Mouse (Mus musculus): ENCODE measurements around the gene Adad2. TPM values are rescaled to one million over a fixed set of nuclear protein-coding genes. Genes with fewer than 3 reads are reported as not detected.
A peak's percentile ranks its signal among the peaks of the same experiment; 100 is the strongest.

Adad2 gene
- total RNA-seq (2022): not detected

DNA sequence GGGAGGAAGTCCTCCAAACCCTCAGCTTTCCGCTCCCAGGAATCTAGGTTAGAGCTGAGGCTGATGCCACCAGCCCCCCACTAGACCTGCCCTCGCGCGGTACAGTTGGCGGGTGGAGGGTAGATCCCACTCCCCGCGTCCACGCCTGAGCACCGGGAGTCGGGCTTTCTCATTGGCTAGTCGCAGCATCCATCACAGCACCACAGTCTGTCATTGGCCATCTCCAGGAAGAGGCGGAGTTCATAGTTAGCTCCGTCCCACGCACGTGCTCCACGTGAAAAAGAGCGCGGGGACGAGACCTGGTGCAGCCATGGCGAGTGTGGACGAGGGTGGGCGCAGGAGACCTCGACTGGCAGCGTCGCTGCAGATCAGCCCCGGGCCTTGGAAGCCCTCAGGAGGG is at the start of gene Adad2:
Gene Adad2 (plus strand): TSS at position 277 of the 400 bp plus-strand sequence.
- no peak for DNase-seq (ENCODE audit: low spot score in 2 of 2)

DNA sequence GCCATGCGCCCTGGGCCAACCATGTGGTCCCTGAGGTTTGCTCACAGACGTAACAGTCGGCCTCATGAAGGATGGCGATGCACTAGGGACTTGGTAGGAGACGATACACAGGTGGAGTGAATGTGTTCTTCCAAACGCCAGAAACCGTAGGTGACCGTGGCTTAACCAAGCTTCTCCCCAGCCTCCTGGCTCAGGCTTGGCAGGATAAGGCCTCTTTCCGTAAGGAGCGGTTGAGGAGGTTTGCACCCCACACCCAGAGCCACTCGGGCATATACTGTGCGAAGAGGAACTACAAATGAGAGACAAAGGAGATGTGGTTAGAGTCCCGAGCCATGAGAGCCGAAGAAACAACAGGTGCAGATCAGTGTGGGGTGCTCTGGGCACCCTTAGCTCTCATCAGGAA is 48.7 kb upstream of the Adad2 start:
- DNase-seq (ENCODE audit: low spot score in 2 of 2): no peak

DNA sequence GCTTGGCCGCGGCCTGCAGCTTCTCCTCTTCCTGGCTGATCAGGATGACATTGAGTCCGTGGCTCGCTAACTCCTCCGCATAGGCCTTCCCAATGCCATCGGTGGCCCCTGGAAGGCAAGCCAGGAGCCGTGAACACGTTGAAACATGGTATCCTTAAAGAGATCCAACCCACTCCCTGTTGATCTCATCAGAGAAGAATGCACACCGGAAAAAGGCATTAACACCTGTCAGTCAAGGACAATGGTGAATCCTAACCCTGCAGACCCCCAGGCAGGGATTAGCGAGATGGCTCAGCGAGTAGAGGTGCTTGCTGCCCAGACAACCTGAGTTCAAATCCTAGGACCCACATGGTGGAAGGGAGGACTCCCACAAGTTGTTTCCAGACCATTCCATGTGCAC is 46.2 kb upstream of the Adad2 start:
- DNase-seq (ENCODE audit: low spot score in 2 of 2): no peak

DNA sequence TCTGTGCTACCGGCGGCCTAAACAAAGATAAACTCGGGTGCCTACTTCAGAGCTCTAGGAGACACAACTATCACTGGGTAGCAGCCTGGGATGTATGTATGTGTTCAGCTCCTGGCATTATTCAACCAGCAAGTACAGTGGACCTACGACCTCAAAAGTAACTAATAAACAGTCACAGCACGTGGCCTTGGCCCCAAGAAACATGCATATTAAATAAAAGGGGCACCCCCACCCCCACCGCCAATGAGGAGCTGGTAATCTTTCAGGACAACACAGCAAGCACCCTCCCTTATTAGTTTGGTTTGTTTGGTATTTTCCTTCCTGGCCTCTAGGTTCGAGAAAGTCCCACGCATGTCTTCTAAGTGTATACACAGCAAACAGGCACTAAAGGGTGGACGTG is 44.3 kb upstream of the Adad2 start:
- no peak for DNase-seq (ENCODE audit: low spot score in 2 of 2)

DNA sequence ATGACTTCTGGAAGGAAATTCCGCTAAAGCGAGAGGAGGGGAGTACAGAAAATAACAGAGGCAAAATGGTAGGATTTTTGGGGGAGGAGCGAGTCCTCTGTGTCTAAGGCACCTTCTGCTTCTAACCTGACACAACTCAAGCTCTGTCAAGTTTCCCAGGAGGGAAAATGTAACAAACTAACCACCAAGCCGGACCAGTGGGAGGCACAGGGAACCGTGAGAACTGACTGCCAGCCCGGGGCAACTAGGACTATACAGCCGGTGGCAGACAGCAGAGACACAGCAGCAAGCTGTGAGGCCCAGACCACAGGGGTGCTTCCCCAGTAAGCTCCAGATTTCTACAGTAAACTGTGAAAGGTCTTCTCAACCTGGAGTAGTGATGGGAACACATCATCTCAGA is 43.6 kb upstream of the Adad2 start:
- no peak for DNase-seq (ENCODE audit: low spot score in 2 of 2)

DNA sequence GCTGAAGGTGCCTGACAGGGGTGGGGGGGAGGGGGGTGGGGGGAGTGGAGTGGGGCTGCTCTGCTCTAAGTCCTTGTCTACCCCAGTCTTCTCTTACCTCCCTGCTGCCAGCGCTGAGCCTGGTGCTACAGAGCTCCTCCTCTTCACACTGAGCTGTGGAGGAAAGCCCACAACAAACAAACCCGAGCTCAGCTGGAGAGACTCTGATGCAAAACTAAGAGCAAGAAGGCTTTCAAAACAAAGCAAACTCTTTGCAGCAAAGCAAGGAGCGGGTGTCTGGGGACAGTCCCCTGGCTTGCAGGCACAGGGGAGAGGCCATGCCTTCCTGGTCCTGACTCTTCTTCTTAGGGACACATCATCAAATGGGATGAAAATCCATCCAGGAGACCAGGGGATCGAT is 42.7 kb upstream of the Adad2 start:
- no peak for DNase-seq (ENCODE audit: low spot score in 2 of 2)

DNA sequence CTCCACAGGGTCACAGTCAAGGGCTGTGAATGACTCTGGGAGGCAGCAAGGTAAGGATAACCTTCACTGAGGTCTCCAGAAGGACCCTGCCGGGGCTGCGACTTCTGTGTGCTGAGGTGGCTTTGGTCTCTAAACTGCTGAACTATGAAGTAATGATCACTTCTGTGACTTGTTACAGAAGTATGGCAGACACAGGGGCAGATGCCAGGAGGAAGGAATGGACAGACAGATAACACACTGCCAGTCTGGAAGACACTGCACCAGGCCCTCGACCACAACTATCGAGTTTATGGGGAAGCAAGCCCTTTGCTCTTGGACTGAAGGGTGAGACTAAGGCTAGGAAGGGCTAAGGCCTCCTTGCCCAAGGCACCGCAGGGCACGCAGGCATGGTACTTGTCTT is 41.4 kb upstream of the Adad2 start:
- no peak for DNase-seq (ENCODE audit: low spot score in 2 of 2)

DNA sequence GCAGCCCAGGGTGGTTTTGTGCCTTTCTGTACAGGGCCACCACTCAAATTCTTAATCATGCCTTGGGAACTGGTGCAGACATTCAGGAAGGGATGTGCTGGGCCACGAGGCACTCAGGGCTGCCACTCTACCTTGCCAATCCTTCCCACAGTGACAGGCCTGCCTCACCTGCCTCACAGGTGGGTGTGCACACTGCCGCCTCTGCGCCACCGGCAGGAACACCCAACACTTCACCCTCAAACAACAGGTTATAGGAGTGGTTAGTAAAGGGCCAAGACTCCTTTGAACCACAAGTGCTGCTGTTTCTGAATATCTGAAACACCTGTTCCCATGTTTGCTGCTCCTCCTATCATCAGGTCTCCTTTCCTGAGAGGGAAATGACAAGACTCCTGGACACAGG is 40.1 kb upstream of the Adad2 start:
- DNase-seq (ENCODE audit: low spot score in 2 of 2): no peak

DNA sequence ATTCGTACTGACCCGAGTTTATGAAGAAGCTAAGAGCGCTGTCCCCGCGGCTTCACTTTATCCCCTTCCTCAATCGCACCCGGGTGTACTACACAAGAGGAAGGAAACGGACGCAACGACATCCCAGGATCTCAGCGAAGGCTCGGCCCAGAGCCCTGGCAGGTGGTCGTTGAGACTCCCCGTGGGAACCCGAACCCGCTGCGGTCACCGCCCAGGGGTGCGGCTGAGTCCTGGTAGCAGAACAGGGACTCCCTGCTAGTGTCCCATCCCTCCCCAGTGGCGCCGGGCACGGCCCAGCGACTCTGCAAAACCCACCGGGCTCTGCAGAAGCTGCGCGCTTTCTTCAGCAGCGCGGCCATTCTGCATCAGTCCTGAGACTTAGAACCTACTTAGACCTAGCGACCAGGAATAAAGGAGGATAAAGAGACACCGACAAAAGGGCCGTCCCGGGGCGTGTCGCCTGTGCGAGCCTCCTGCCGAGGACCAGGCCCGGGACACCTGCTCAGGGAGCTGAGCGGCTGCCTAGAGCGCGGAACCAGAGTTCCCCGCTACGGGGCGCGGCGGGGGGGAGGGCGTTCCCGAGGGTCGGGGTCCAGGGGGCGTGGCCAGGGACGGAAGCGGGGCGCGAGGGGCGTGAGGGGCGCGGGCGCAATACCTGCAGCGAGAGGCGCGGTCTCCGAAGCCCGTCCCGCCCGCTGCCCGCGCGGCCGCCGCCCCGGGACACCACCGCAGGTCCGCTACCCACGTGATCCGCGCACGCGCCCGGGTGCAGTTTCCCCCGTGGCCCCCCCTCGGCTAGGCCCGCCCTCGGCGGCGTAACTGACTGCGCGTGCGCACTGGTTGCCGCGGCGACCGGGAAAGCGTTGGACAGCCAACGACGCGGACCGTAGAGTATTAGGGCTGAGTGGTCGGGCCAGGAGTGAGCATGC is 37.8 kb upstream of the Adad2 start, which contains the start of the genes Hsdl1 and Dnaaf1:
Gene Hsdl1 (minus strand): TSS at position 747 of the 929 bp plus-strand sequence.
Gene Dnaaf1 (plus strand): TSS at position 799 of the 929 bp plus-strand sequence.
- peak; percentile 92 for DNase-seq (ENCODE audit: low spot score in 2 of 2)

DNA sequence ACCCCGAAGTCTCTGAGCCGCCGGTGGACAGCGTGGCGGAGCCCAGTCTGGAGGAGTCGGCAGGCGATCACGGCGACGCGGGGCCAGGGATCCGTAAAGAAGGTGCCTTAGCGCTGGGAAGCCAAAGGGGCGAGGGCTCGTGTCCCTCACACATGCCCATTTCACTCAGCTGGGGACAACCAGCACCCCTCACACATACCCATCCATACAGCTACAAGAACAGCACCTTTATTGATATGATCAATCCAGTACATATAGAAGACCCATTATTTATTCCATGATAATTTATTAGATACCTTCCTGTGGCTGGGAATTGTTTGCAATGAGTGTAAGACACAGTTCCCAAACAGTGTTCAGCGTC is 37.2 kb upstream of the Adad2 start:
- no peak for DNase-seq (ENCODE audit: low spot score in 2 of 2)

DNA sequence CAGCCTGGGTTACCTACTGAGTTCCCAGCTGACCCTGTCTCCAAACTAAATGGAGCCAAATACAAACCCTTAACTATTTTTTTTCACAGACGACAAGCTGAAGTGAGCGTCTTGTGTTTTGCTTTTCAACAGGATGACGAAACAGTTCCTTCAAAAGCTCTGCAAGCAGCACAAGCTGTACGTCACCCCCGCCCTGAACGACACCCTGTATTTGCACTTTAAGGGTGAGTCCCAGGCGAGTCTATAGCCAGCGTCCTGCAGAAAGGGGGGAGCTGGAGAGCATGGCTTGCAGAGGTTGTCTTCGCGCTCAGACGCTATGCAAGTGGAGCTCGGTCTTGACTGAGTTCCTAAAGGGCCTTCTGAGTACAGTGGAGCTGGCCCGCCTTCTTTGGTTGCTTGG is 33.5 kb upstream of the Adad2 start:
- DNase-seq (ENCODE audit: low spot score in 2 of 2): no peak

DNA sequence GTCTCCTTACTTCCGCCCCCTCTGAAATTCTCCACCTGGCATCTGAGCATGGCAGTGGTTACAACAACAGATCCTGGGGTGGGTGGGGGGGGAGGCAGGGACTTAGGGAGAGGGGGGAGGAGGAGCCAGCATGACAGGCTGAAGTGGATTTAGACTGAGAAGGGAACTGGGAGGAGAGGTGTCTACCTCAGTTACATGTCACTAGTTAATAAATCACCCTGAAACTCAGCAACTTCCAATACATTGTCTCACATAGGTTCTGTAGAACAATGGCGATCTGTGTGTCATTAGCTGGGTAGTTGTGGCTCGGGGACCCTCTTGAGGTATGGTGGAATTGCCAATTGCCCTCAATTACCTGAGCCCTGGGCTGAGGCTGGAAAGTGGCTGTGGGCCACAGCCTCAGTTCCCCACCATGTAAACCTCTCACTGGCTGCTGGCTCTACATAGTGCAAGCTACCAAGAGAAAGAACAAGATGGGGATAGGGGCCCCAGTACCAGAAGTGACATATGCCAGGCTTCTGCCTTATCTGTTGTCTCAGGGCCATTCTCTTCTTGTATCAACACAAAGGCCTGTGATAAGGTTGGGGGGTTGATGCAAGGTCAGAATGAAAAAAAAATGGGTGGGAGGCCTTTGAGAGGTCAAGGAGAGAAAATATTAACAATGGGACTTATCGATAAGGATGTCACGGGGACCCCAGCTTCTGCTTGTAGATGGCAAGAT is 31.9 kb upstream of the Adad2 start:
- DNase-seq (ENCODE audit: low spot score in 2 of 2): no peak

DNA sequence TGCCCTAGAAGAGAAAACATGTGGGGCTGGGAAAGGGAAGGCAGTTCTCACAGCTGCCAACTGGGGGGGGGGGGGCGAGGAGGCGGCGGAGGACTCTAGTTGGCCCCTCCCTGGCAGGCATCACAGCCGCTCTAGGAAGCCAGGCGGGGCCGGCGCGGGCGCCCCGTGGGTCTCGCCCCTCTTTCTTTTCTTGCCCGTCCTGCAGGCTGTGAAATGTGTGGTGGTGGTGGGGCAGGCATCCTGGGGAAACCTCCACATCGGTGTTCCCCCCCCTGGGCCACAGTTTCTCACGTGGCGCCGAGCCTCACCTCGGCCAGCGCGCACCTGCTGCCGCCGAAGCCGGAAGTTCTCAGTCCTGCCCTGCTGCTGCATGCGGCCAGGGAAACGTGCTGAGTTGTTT is 26.6 kb upstream of the Adad2 start:
- no peak for DNase-seq (ENCODE audit: low spot score in 2 of 2)

DNA sequence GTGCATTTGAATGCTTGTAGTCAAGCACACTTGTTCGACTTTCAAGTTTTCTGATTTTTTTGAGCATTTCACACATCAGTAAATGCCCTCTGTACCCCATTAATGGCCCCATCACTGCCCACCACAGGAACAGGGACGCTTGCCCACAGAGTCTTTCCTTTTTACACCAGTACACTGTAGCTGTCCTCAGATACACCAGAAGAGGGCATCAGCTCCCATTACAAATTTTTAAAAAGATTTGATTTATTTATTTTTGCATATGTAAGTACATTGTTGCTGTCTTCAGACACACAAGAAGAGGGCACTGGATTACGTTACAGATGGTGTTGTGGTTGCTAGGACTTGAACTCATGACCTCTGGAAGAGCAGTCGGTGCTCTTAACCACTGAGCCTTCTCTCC is 24.2 kb upstream of the Adad2 start:
- no peak for DNase-seq (ENCODE audit: low spot score in 2 of 2)

DNA sequence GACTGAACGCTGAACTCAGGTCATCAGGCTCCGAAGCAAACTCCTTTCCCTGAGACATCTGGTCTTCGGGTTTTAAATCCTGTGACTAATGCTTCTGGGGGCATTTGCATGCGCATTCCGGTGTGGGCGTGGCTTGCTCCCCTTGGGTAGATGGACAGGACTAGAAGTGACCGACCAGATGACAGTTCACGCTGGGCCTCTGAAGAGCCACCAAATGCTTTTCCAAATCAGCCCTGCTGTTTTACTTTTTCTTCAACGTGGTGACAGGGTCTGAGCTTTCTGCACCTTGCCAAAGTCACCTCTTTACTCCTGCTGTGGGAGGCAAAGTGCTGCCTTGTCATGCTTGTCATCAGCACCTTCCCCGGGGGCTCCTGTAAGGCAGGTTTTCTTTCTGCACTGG is 23.7 kb upstream of the Adad2 start:
- no peak for DNase-seq (ENCODE audit: low spot score in 2 of 2)

DNA sequence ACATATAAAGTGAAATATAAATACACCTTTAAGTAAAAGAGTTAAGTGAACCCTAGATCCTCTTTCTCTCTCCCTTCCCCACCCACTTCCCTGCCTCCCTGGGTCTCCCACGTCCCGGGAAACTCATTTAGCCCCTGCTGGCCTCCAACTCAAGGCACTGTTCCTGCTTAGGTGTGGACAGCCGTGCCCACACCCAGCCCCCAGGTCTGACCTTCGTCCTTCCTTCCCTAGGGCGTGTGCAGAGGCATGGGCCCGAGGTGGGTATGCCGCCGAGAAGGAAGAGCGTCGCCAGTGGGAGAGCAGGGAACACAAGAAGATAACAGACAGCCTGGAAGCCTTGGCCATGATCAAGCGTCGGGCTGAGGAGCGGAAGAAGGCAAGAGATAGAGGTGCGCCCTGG is 22.2 kb upstream of the Adad2 start:
- DNase-seq (ENCODE audit: low spot score in 2 of 2): no peak

DNA sequence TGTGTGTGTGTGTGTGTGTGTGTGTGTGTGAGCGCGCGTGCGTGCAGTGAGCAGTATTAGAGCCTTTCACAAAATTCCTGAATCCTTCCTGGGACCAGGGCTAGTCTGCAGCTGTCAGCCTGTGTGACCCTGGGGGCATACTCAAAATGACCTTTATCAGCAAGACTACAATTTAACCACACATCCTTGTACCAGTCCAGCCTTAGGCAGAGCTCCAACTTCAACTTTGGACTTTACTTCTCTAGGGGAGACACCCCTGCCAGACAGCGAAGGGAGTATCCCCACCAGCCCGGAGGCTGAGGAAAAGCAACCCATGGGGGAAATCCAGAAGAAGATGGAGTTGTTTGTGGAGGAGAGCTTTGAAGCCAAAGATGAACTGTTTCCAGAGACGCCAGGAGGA is 21.1 kb upstream of the Adad2 start:
- DNase-seq (ENCODE audit: low spot score in 2 of 2): no peak

DNA sequence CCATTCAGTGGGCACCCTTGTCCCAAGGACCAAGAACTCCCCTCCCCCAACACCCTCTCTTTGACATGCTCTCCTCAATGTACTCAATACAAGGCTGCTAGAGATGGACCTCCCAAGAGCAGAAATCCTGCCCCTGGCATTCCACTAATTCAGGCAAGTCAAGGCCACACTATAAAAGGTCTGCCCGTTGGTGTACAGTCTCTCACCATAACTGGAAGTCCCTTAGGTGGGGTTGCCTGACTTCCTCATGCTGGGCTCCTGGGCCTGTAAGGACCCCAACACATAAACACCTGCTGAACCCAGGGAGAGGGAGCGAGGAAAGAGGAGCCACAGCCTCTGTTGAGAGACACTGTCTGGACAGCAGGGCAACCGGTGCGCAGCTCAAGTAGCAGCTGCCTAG is 8.8 kb upstream of the Adad2 start:
- DNase-seq (ENCODE audit: low spot score in 2 of 2): no peak

DNA sequence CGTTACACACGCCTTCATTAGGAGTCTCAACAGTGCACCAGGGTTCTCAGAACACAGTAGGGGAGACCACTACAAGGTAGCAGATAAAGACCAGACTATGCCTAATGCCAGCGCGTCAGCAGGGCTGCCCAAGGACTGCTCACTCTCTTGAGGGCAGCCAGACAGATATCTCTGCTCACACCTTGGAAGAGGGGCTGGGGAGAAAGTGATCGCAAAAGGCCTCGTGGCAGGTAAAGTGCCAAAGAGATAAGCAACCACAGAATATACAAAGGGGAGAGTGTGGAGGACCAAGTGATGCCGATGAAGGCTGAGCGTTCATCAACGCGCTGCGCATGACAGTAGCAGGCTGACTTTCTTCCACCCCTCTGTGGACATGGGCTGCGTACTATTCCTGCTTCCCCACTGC is 8.1 kb upstream of the Adad2 start:
- no peak for DNase-seq (ENCODE audit: low spot score in 2 of 2)

DNA sequence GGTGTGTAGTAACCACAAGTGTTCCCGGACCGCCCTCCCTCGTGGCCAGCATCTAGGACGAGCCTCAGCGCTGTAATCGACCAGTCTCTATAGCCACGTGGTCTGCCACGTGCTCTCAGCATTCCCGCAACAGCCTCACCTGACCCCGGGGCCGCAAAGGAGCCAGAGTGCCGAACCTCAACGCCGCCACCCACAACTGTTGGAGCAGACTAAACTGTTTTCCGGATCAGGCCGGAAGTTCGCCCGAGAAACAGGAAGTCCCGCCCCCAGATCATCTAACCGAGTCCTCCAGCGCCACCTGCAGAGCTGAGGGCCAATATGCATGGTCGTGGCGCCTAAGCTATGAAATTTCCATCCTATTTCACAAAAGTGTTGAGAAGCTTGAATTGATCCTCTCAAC is 7.6 kb upstream of the Adad2 start, which contains the start of gene Taf1c:
Gene Taf1c (minus strand): TSS at position 227 of the 400 bp plus-strand sequence.
- peak; percentile 89 to 91 for DNase-seq (ENCODE audit: low spot score in 2 of 2)

DNA sequence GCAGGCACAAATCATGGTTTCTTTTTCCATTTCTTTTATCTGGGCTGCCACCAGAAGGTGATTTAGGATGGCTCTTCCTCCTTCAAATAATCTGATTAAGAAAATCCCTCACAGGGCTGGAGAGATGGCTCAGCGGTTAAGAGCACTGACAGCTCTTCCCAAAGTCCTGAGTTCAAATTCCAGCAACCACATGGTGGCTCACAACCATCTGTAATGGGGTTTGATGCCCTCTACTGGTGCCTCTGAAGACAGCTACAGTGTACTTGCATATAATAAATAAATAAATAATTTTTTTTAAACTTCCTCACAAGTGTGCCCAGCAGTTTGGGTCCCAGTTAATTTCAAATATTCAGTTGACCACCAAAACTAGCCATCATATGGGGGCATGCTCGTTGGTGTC is 6.3 kb upstream of the Adad2 start:
- DNase-seq (ENCODE audit: low spot score in 2 of 2): no peak

DNA sequence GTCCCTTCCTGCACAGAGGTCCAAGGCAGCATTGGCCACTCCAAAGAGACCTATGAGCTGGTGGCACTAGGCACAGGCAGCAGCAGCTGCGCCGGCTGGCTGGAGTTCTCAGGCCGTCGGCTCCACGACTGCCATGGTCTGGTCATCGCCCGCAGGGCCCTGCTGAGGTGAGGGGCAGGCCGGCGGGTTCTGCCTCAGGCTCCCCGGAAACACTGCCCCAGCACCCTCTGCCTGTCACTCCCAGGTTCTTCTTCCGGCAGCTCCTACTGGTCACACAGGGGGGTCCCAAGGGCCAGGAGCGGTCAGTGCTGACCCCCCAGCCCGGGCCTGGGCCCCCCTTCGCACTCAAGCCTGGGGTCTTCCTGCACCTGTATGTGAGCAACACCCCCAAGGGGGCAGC is 2.5 kb downstream of the Adad2 start:
- no peak for DNase-seq (ENCODE audit: low spot score in 2 of 2)

DNA sequence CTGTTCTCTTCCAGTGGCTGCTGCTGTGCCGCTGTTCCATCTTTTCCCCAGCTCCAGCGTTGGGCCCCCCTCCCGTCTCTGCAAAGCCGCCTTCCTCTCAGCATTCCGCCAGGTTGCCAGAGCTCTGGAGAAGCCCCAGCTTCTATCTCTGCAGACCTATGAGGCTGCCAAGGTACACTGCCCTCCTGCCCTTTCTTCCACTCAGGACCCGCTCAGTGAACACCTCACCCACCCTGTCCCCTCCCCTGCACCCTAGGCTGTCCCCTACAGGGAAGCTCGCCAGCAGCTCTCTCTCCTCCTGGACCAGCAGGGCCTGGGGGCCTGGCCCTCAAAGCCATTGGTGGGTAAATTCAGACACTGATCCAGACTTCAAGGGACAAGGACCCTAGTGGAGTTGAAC is 3.8 kb downstream of the Adad2 start:
- DNase-seq (ENCODE audit: low spot score in 2 of 2): no peak
